Comparison of ENCODE assay signal across 26 mouse cellular contexts in the genomic region with DNA sequence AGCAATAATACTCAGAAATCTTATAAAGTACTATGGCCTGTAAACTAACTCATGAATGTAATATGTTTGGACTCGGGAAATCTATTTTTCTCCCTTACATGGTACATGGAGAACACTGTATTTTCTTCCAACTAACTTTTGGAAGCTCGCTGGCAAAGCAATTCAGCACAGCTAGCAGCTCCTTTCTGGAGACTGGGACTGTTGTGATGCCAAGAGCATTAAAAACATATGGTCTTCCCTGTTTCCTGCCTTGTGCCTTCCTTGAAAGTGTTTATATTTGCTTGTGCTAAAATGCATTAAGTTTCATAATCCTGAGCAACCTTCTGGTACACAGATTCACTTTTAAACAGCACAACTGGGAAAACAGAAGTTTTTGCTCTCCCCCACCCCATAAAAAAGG.
DNase-seq lines count a peak whose midpoint lies in the region; ATAC-seq and TF ChIP-seq lines count a peak whose summit lies in the region.
"Had no signal": no experiment of that assay in that cellular context is flagged by ENCODE, and none has a peak within 500 bp of the region (broad histone marks: within the 10 kb centered on the region; RNA-seq: fewer than 3 reads in every experiment).

No protein-coding gene starts in this region.

- no peak overlapping the region for H3K27ac ChIP-seq in forebrain, postnatal 0 days (ENCODE audit: low read depth, low read length)
- no peak overlapping the region for H3K27ac ChIP-seq in forebrain, embryonic 12.5 days
- H3K27ac ChIP-seq: intestine, embryonic 15.5 days; liver, embryonic 12.5 days; neural tube, embryonic 13.5 days had no signal

- H3K9me3 ChIP-seq in forebrain, postnatal 0 days (ENCODE audit: low read length), result no peaks in the 10 kb centered on the region
- no peaks in the 10 kb centered on the region for H3K9me3 ChIP-seq in forebrain, embryonic 12.5 days
- H3K9me3 ChIP-seq: intestine, embryonic 15.5 days; limb, embryonic 13.5 days; liver, embryonic 12.5 days; neural tube, embryonic 13.5 days had no signal

- 60% methylated on average over 2 of the region's 2 CpGs for WGBS in forebrain, postnatal 0 days
- WGBS in forebrain, embryonic 12.5 days, result 75% methylated on average over 2 of the region's 2 CpGs

- no peak for TF ChIP-seq CTCF in forebrain, postnatal 0 days (IDR thresholded peaks at IDR 0.05; ENCODE audit: low read depth)

- H3K4me1 ChIP-seq in forebrain, postnatal 0 days (ENCODE audit: insufficient read depth), result no peaks in the 10 kb centered on the region
- H3K4me1 ChIP-seq in forebrain, embryonic 12.5 days, result no peaks in the 10 kb centered on the region
- H3K4me1 ChIP-seq: intestine, embryonic 15.5 days; neural tube, embryonic 13.5 days had no signal

- no peak overlapping the region for H3K4me2 ChIP-seq in forebrain, postnatal 0 days (ENCODE audit: low read depth)
- H3K4me2 ChIP-seq in forebrain, embryonic 12.5 days, result no peak overlapping the region
- H3K4me2 ChIP-seq: heart, embryonic 11.5 days; intestine, embryonic 15.5 days; limb, embryonic 13.5 days; liver, embryonic 12.5 days; neural tube, embryonic 13.5 days had no signal

- ATAC-seq in forebrain, postnatal 0 days, result no peak
- ATAC-seq in forebrain, embryonic 12.5 days (ENCODE audit: low FRiP score), result no peak
- ATAC-seq: hindbrain, embryonic 16.5 days; intestine, embryonic 15.5 days; liver, embryonic 12.5 days; midbrain, embryonic 16.5 days had no signal

- H3K4me3 ChIP-seq in forebrain, postnatal 0 days (ENCODE audit: low read depth, low read length), result no peak overlapping the region
- H3K4me3 ChIP-seq in forebrain, embryonic 12.5 days (replicated peaks), result no peak overlapping the region
- H3K4me3 ChIP-seq: erythroblast, embryonic 14.5 days; intestine, embryonic 15.5 days; limb, embryonic 13.5 days; liver, embryonic 12.5 days; myocyte; neural tube, embryonic 13.5 days had no signal

- no peaks in the 10 kb centered on the region for H3K36me3 ChIP-seq in forebrain, postnatal 0 days (ENCODE audit: insufficient read depth)
- H3K36me3 ChIP-seq in forebrain, embryonic 12.5 days (replicated peaks), result no peaks in the 10 kb centered on the region
- H3K36me3 ChIP-seq: intestine, embryonic 15.5 days; limb, embryonic 13.5 days; liver, embryonic 12.5 days; neural tube, embryonic 13.5 days had no signal

- no peak overlapping the region for H3K9ac ChIP-seq in forebrain, postnatal 0 days
- H3K9ac ChIP-seq in forebrain, embryonic 12.5 days, result no peak overlapping the region
- H3K9ac ChIP-seq: intestine, embryonic 15.5 days; limb, embryonic 13.5 days; liver, embryonic 12.5 days; neural tube, embryonic 13.5 days had no signal

- DNase-seq in forebrain, postnatal 0 days, result peak; percentile 50
- peak; percentile 17 to 18 for DNase-seq in layer of hippocampus, adult 8-10 months (ENCODE audit: low spot score in 2 of 2)
- DNase-seq in layer of hippocampus, postnatal 36 days, result no peak
- peak; percentile 25 for DNase-seq in NIH3T3 (ENCODE audit: low read depth)
- DNase-seq in layer of hippocampus, adult 9-11 months, result peak; percentile 43
- no peak for DNase-seq in kidney, adult 8-10 months
- DNase-seq: B cell, adult 2 months; cerebellum, postnatal 10 days; gastrocnemius, postnatal 14 days; heart, adult 11 months; kidney, postnatal 25 days; lung, adult 18-20 months; lung, postnatal 4 days; retina, postnatal 1 day; right cerebral cortex, postnatal 4 days; thymus, postnatal 25 days had no signal

- H3K27me3 ChIP-seq in forebrain, postnatal 0 days (ENCODE audit: insufficient read depth, low read length), result no peaks in the 10 kb centered on the region
- H3K27me3 ChIP-seq in forebrain, embryonic 12.5 days, result no peaks in the 10 kb centered on the region
- H3K27me3 ChIP-seq: intestine, embryonic 15.5 days; limb, embryonic 13.5 days; liver, embryonic 12.5 days; neural tube, embryonic 13.5 days had no signal

Comparison
In these comparisons a context has a peak if more than half of its experiments do, and no peak if none do; other contexts are left out.
1. DNase-seq: peak in forebrain, postnatal 0 days (single experiment), layer of hippocampus, adult 8-10 months (2 of 2), NIH3T3 (single experiment) and layer of hippocampus, adult 9-11 months (single experiment); none in layer of hippocampus, postnatal 36 days (0 of 2) and kidney, adult 8-10 months (0 of 2).